Mouse (Mus musculus): ENCODE results near the gene Ccna1. TPM values are rescaled to one million over a fixed set of nuclear protein-coding genes. Genes with fewer than 3 reads are reported as not detected.
A peak's percentile ranks its signal among the peaks of the same experiment; 100 is the strongest.

Ccna1 gene
- total RNA-seq (2021): 1 to 10 TPM; 2.0 to 2.2 TPM
- long read RNA-seq, experiment 1, partial matches to known transcripts: 0 of 4 reads
- long read RNA-seq, experiment 1, other reads (novel, unspliced or antisense): 4 of 4 reads
- long read RNA-seq, experiment 2, partial matches to known transcripts: 0 of 3 reads
- long read RNA-seq, experiment 2, other reads (novel, unspliced or antisense): 3 of 3 reads

GRCm38 (mm10) chr3:55055038-55055746, at the start of gene Ccna1:
Ccna1 (minus strand) TSS chr3:55055501.
- H3K27ac ChIP-seq: peak within 1 kb of the TSS; percentile 69
- TF ChIP-seq CTCF (IDR thresholded peaks at IDR 0.05): no peak
- intact Hi-C loops (cut with DNase I): no loop called here

GRCm38 (mm10) chr3:55101092-55101491, 45.8 kb upstream of the Ccna1 start:
- intact Hi-C loops (cut with DNase I): no loop called here
- no peak; the same call in 1 of the 2 replicates for TF ChIP-seq CTCF (IDR thresholded peaks at IDR 0.05)
- no peak for DNase-seq (ENCODE audit: extremely low spot score in 1 of 2, low spot score in 2 of 2)

More at GRCm38 (mm10) chr3:55055038-55055746, at the start of gene Ccna1:
- peak; percentile 72 to 77 for DNase-seq (ENCODE audit: extremely low spot score in 1 of 2, low spot score in 2 of 2)
- H3K4me3 ChIP-seq: peak within 1 kb of the TSS; percentile 69

DNA sequence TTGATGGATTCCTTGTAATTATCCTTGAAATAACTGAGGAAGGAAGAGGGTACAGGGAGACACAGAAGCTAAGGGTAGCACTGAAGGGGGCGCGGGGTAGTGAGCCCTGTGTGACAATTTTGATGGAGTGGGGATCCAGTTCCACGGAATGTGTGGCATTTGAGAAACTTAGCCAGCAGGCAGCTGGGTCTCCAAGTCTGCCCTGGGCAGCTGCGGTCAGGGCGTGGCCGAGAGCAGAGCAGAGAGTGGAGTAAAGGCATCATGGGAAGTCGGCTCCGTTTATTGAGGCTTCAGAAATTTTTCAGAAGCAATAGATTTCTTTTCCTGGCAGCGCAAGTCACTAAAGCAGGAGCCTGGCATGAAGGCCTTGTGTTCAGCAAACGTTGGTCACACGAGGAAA, 43.7 kb upstream of the Ccna1 start:
- no peak overlapping the region; the same call in 1 of the 2 replicates for H3K27ac ChIP-seq
- no peak for DNase-seq (ENCODE audit: extremely low spot score in 1 of 2, low spot score in 2 of 2)
- TF ChIP-seq CTCF (IDR thresholded peaks at IDR 0.05): no peak
- intact Hi-C loops (cut with DNase I): no loop called here
- no peak overlapping the region for H3K4me3 ChIP-seq

More at GRCm38 (mm10) chr3:55101092-55101491, 45.8 kb upstream of the Ccna1 start:
- H3K4me3 ChIP-seq: no peak overlapping the region
- H3K27ac ChIP-seq: no peak overlapping the region

GRCm38 (mm10) chr3:55098014-55098413, 42.7 kb upstream of the Ccna1 start:
- TF ChIP-seq CTCF (IDR thresholded peaks at IDR 0.05): no peak
- Histone ChIP-seq H3K27ac (no peak overlapping the region; the same call in 1 of the 2 replicates), H3K4me3 (no peak overlapping the region)
- DNase-seq (ENCODE audit: extremely low spot score in 1 of 2, low spot score in 2 of 2): no peak
- intact Hi-C loops (cut with DNase I): no loop called here

GRCm38 (mm10) chr3:55097186-55097585, 41.9 kb upstream of the Ccna1 start:
- no peak overlapping the region for H3K4me3 ChIP-seq
- intact Hi-C loops (cut with DNase I): no loop called here
- TF ChIP-seq CTCF (IDR thresholded peaks at IDR 0.05): no peak
- H3K27ac ChIP-seq: peak overlapping the region; percentile 41
- DNase-seq (ENCODE audit: extremely low spot score in 1 of 2, low spot score in 2 of 2): no peak

DNA sequence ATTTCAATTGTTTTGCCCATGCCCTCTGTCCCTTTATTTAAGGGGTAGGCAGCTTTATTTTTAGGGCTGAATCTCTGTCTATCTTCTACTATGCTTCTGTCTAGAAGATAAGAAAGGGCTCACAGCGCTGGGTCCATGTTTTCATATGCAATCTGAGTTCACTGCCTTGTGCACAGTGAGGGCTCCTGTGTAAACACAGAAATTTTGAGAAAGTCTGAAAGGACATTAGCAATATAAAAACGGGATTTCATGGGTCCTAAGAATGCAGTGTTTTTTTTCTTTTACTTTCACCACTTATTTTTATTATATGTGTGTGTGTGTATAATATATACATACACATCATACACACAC, 41.3 kb upstream of the Ccna1 start:
- DNase-seq (ENCODE audit: extremely low spot score in 1 of 2, low spot score in 2 of 2): no peak
- Histone ChIP-seq H3K4me3 (no peak overlapping the region), H3K27ac (peak overlapping the region; percentile 41)
- intact Hi-C loops (cut with DNase I): no loop called here
- TF ChIP-seq CTCF (IDR thresholded peaks at IDR 0.05): no peak

- peak in 1 of 2 experiments; percentile 35 for DNase-seq (ENCODE audit: extremely low spot score in 1 of 2, low spot score in 2 of 2)
- H3K27ac ChIP-seq: peak overlapping the region; percentile 41
- H3K4me3 ChIP-seq: no peak overlapping the region
- intact Hi-C loops (cut with DNase I): no loop called here
- TF ChIP-seq CTCF (IDR thresholded peaks at IDR 0.05): no peak
Observed at GRCm38 (mm10) chr3:55095968-55096654, 40.8 kb upstream of the Ccna1 start.

- no peak for DNase-seq (ENCODE audit: extremely low spot score in 1 of 2, low spot score in 2 of 2)
- intact Hi-C loops (cut with DNase I): no loop called here
- TF ChIP-seq CTCF (IDR thresholded peaks at IDR 0.05): no peak
Observed at GRCm38 (mm10) chr3:55093161-55093560, 37.9 kb upstream of the Ccna1 start.

DNA sequence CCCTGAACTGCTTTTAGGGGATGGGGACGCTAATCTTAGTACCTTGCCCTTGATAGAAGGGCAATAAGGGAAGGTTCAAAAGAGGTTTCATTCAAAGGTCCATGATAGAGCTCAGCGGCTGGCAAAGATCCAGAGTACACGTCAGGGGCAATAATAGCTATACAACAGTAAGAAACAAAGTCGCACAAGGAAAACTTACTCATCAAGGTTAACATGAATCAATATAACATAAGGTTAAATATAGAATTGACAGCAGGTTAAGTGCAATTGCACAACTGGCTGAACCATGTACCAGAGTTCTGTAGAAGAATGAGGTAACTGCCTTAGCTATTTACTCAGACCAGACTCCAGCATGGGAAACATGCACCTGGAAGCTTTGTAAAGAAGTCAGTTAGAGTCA, 34.0 kb upstream of the Ccna1 start:
- DNase-seq (ENCODE audit: extremely low spot score in 1 of 2, low spot score in 2 of 2): no peak
- Histone ChIP-seq H3K27ac (no peak overlapping the region), H3K4me3 (no peak overlapping the region)
- TF ChIP-seq CTCF (IDR thresholded peaks at IDR 0.05): no peak
- intact Hi-C loops (cut with DNase I): no loop called here

More at GRCm38 (mm10) chr3:55093161-55093560, 37.9 kb upstream of the Ccna1 start:
- Histone ChIP-seq H3K4me3 (no peak overlapping the region), H3K27ac (no peak overlapping the region)

DNA sequence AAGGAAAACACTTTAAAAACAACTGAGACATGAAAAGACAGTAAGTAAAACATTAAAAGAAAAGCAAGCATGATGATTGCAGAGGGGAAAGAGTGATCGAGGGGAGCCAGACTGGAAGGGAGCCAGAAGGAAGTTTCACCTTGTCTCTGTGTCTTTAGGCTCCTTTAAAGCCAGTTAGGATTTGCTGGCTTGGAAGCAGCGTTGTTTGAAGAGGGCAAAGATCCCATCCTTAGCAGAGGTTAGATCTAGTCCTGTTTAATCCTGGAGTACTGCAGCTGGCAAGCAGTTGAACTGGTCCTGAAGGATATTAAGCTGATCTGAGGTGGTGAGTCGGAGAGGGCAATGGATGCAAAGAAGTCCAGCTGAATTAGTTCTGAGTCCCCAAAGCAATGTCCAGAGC, 33.5 kb upstream of the Ccna1 start:
- no peak for DNase-seq (ENCODE audit: extremely low spot score in 1 of 2, low spot score in 2 of 2)
- H3K27ac ChIP-seq: no peak overlapping the region
- intact Hi-C loops (cut with DNase I): no loop called here
- H3K4me3 ChIP-seq: no peak overlapping the region
- no peak for TF ChIP-seq CTCF (IDR thresholded peaks at IDR 0.05)

GRCm38 (mm10) chr3:55088359-55088758, 33.1 kb upstream of the Ccna1 start:
- DNase-seq (ENCODE audit: extremely low spot score in 1 of 2, low spot score in 2 of 2): no peak
- H3K27ac ChIP-seq: no peak overlapping the region
- intact Hi-C loops (cut with DNase I): no loop called here
- H3K4me3 ChIP-seq: no peak overlapping the region
- no peak for TF ChIP-seq CTCF (IDR thresholded peaks at IDR 0.05)

DNA sequence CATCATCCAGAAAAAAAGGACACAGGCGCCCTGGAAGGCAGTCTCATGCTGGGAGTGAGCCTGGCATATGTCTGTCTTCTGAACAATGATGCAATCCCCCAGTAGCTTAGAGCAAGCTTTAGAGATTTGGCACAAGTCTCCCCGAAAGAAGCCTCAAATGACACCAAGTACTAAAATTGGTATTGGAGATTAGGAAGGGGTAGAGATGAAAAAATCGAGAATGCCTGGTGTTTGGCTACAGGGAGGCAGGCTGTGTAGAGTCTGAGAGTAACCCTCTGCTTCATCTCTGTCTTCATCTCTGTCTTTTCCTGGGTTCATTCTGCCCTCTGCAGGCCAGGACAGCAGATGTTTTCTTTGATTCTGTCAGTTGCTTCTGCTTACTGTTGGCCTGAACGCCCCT, 32.1 kb upstream of the Ccna1 start:
- intact Hi-C loops (cut with DNase I): no loop called here
- Histone ChIP-seq H3K27ac (no peak overlapping the region), H3K4me3 (no peak overlapping the region)
- no peak for DNase-seq (ENCODE audit: extremely low spot score in 1 of 2, low spot score in 2 of 2)
- TF ChIP-seq CTCF (IDR thresholded peaks at IDR 0.05): peak; percentile 52
